Mouse (Mus musculus) midbrain, postnatal 0 days (tissue): ENCODE results near the gene Calr. TPM values are rescaled to one million over a fixed set of nuclear protein-coding genes. Genes with fewer than 3 reads are reported as not detected.
A peak's percentile ranks its signal among the peaks of the same experiment; 100 is the strongest.

Experiments used
- ATAC-seq: fragments of 200-750 bp; cut with Nextera tagmentation; 2 replicates; pipeline ENCODE4 v1.8.0; 2017; ENCODE audit warnings: moderate number of reproducible peaks, mild to moderate bottlenecking, moderate TSS enrichment, moderate library complexity; ENCODE audit not compliant: low FRiP score
- DNase-seq: peaks from one replicate; pipeline ENCODE4 v3.0.0-alpha.2; 2015; ENCODE audit warnings: low spot score
- H3K27ac ChIP-seq: fragments of 300-500 bp; sonication (generic); 2 replicates; pipeline ENCODE4 v1.5.1; 2014; ENCODE audit warnings: low read depth, mild to moderate bottlenecking, low read length, mixed read lengths
- H3K27me3 ChIP-seq: fragments of 300-500 bp; sonication (generic); 2 replicates; pipeline ENCODE4 v1.6.1; 2014; ENCODE audit warnings: low read length, control low read depth, mixed read lengths; ENCODE audit not compliant: insufficient read depth
- H3K36me3 ChIP-seq: fragments of 300-500 bp; sonication (generic); 2 replicates; pipeline ENCODE4 v1.6.1; 2014; ENCODE audit warnings: low read length, control low read depth, mixed read lengths; ENCODE audit not compliant: insufficient read depth
- H3K4me1 ChIP-seq: fragments of 300-500 bp; sonication (generic); 2 replicates; pipeline ENCODE4 v1.6.1; 2014; ENCODE audit warnings: mild to moderate bottlenecking, control low read depth, antibody characterized with exemption, low read length, mixed read lengths; ENCODE audit not compliant: insufficient read depth
- H3K4me2 ChIP-seq: fragments of 300-500 bp; sonication (generic); 2 replicates; pipeline ENCODE4 v1.6.1; 2014; ENCODE audit warnings: low read depth, mild to moderate bottlenecking, low read length, mixed read lengths; ENCODE audit not compliant: poor library complexity, severe bottlenecking
- H3K4me3 ChIP-seq: fragments of 300-500 bp; sonication (generic); 2 replicates; pipeline ENCODE4 v1.5.1; 2014; ENCODE audit warnings: low read depth, mild to moderate bottlenecking, low read length, moderate library complexity
- H3K9ac ChIP-seq: fragments of 300-500 bp; sonication (generic); replicated peaks from 2 replicates; pipeline ENCODE4 v1.6.1; 2014; ENCODE audit warnings: mild to moderate bottlenecking, low read length, moderate library complexity, mixed read lengths; ENCODE audit not compliant: poor library complexity, severe bottlenecking
- H3K9me3 ChIP-seq: fragments of 300-500 bp; sonication (generic); 2 replicates; pipeline ENCODE4 v1.6.1; 2016; ENCODE audit warnings: low read length, control low read depth
- CTCF ChIP-seq: IDR thresholded peaks from 2 replicates; pipeline ENCODE4 v1.5.1; 2016; ENCODE audit warnings: antibody characterized with exemption, mild to moderate bottlenecking
- WGBS: fragments of 180-500 bp; shearing (Covaris S2); extraction: QIAGEN DNeasy Blood & Tissue Kit; methylation state at CpG from one replicate; pipeline ENCODE4 v1.1.7; 2014; 5-methylcytosine and 5-hydroxymethylcytosine counted together
- polyA plus RNA-seq: library from polyadenylated mRNA; unstranded; fragments of >200 nt; fragmentation: Nextera tagmentation; extraction: Ambion mirVana; gene quantifications from 2 replicates; pipeline ENCODE4 v1.2.1, GENCODE M21; 2015
- total RNA-seq: library from RNA; depleted of rRNA; stranded (reverse); fragments of >200 nt; gene quantifications from 2 replicates; pipeline ENCODE4 v1.2.3, GENCODE M21; 2014

The Calr gene
- total and polyA plus RNA-seq, 2 experiments from 2014 or later, result 369 to 444 TPM

DNA sequence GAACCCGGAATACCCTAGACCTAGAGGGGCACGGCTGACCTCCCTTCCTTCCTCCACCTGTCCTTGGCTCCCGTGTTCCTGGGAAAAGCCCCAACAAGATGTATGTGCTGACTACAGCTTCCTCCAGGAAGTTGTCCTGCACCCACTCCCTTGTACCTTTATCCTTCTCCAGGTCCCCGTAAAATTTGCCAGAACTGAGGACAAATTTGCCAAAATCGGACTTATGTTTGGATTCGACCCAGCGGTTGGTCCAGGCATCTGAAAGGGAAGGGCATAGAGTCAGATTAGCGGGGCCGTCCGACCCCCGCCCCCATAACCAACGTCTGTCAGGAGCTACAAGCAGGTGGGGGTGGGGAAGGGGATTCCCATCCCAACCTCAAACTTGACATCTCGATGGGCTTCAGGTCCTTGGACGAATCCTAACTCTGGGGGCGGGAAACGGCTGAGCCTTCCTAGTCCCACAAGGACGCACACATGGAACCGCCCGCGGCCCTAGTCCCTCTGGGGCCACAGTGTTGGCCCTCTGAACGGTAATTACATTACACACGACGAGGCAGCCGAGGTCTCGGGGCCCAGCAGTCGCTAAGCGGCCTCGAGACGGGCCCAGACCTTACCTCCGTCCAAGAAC lies 526 bp downstream of the Calr start:
- peak overlapping the region; percentile 81 for H3K9ac ChIP-seq
- H3K4me1 ChIP-seq, result 0 out of 2 replicates have a peak, but pooled peaks cover 4% of the 10 kb centered on the region
- WGBS, result under 1% methylated on average over 30 of the region's 30 CpGs
- peak overlapping the region; percentile 91 for H3K27ac ChIP-seq
- DNase-seq (peak; percentile 19), ATAC-seq (no peak; the same call in 1 of the 2 replicates)
- H3K4me3 ChIP-seq, result peak overlapping the region; percentile 89
- H3K9me3 ChIP-seq, result no peaks in the 10 kb centered on the region
- H3K36me3 ChIP-seq, result peaks cover 35% of the 10 kb centered on the region
- TF ChIP-seq CTCF, result no peak
- peak overlapping the region; percentile 89 for H3K4me2 ChIP-seq
- no peaks in the 10 kb centered on the region for H3K27me3 ChIP-seq

DNA sequence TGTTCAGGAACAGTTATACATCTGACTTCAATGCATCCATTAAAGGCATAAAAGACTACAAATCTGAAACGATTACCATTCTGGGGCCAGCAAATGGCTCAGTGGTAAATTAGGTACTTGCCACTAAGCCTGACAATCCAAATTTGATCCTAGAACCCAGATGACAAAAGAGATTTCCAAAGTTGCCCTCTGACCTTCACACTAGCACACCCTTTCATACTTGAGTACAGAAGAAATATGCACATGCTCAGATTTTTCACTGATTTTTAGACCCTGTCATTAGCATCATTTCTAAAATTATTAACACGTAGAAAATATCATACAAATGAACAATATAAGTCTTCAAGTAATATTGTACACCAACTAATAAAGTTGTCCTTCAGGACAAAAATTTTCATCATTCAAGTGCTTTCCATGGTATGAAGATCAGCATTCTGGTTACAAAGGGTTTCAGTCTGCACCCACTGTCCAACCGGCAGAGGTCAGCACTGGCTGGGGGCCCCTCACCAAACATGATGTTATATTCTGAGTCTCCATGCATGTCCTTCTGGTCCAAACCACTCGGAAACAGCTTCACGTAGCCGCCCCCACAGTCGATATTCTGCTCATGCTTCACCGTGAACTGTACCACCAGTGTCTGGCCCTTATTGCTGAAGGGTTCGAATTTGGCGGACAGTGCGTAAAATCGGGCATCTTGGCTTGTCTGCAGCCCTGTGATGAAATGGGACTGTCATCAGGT lies 1.2 kb downstream of the Calr start:
- ATAC-seq, result no peak
- H3K27ac ChIP-seq, result peak overlapping the region; percentile 91
- 0 out of 2 replicates have a peak, but pooled peaks cover 4% of the 10 kb centered on the region for H3K4me1 ChIP-seq
- peak overlapping the region; percentile 89 for H3K4me3 ChIP-seq
- H3K9me3 ChIP-seq, result no peaks in the 10 kb centered on the region
- H3K4me2 ChIP-seq, result peak overlapping the region; percentile 89
- peak; percentile 57 for DNase-seq
- no peaks in the 10 kb centered on the region for H3K27me3 ChIP-seq
- H3K36me3 ChIP-seq, result peaks cover 35% of the 10 kb centered on the region
- 17% methylated on average over 12 of the region's 12 CpGs for WGBS
- TF ChIP-seq CTCF, result peak; percentile 74
- peak overlapping the region; percentile 81 for H3K9ac ChIP-seq

DNA sequence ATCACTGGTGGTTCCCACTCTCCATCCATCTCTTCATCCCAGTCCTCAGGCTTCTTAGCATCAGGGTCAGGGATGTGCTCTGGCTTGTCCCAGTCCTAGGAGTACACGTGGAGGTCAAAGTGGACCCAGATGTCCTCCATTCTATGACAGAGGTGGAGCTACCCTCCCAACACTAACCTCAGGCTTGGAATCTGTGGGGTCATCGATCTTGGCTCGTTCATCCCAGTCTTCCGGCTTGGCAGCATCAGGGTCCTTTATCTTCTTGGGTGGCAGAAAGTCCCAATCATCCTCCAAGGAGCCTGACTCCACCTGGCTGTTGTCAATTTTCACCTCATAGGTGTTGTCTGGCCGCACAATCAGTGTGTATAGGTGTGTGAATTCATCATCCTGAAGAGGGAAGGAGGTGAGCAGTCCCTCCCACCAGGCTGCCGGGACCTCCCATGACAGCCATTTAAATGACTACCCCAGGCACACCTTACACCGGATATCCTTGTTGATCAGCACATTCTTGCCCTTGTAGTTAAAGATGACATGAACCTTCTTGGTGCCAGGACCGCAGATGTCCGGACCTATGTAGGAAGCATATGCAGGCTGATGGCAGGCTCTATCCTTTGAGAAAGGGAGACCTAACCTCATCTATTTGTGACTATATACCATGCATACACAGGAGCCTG lies 2.2 kb downstream of the Calr start:
- WGBS, result 89% methylated on average over 9 of the region's 9 CpGs
- Histone ChIP-seq H3K27ac (no peak overlapping the region), H3K4me2 (peak overlapping the region; percentile 89), H3K27me3 (no peaks in the 10 kb centered on the region), H3K9ac (peak overlapping the region; percentile 24; the same call in 1 of the 2 replicates), H3K4me1 (peaks cover 5% of the 10 kb centered on the region; the same call in 1 of the 2 replicates), H3K4me3 (peak overlapping the region; percentile 89; the same call in 1 of the 2 replicates), H3K9me3 (no peaks in the 10 kb centered on the region), H3K36me3 (peaks cover 35% of the 10 kb centered on the region)
- ATAC-seq, result no peak
- DNase-seq, result no peak
- TF ChIP-seq CTCF, result no peak

DNA sequence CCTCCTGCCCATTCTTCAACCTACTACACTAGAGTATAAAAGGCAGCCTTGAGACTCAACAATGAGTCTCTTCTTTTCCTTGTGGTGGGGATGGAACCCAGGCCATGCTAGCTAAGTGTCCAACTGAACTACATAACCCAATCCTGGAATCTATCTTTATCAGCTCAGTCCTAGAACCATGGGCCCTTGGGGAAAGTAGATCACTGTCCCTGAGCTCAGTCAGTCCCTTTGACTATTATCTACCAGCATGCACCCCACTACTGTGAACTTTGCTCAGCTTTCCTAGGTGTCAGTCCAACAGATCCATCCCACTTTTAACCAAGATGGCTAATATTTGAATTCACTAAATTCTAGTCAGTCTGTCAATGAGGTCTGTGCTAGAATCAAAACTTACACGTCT lies 5.2 kb downstream of the Calr start:
- Histone ChIP-seq H3K4me3 (no peak overlapping the region), H3K9ac (no peak overlapping the region), H3K9me3 (no peaks in the 10 kb centered on the region), H3K36me3 (peaks cover 55% of the 10 kb centered on the region), H3K27me3 (no peaks in the 10 kb centered on the region), H3K4me2 (no peak overlapping the region), H3K27ac (0 out of 2 replicates have a peak overlapping the region, but pooled peaks have one; percentile 32), H3K4me1 (peaks cover 9% of the 10 kb centered on the region; the same call in 1 of the 2 replicates)
- ATAC-seq, result no peak
- WGBS, result 82% methylated on average over 1 of the region's 1 CpGs
- no peak for TF ChIP-seq CTCF
- no peak for DNase-seq

DNA sequence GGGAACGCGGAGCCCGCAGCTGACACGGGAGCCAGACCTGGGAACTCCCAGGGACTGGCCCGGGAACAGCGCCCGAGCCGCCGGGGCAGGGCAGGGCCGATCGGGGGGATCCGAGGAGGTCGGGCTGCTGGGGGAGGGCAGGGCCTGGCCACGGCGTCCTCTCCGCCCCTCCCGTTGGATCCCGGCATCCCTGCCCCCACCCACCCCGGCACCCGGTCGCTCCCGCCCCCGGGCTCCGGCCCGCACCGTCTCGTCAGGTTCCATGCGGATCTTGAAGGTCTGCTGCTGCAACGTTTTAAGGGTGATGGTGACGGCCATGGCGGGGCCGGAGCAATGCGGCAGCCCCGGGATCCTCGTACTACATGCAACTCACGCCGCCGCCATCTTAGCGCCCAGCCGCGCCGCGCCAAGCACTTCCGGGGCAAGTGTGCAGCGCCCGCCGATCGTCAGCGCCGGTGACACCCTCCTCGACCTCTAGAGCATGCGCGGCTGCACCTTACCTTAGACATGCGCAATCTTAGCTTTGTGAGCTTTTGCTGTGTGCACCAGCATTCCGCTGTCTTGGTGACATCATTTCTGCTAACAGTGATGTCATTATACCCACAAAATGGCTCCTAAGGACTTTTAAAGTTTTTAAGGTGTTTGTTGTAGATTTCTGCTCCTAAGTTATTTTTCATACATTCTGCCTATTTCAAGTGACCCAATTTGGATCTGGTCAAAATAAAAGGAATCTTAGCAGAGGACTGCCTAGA lies 6.3 kb downstream of the Calr start, which contains the start of gene Rad23a:
Gene Rad23a, minus strand, starts transcription at position 418 of the 752 bp plus-strand sequence.
- peak; percentile 98 for DNase-seq
- no peaks in the 10 kb centered on the region for H3K9me3 ChIP-seq
- ATAC-seq, result peak; percentile 93
- H3K27me3 ChIP-seq, result no peaks in the 10 kb centered on the region
- H3K4me2 ChIP-seq, result peak within 1 kb of the TSS; percentile 76
- TF ChIP-seq CTCF, result no peak; the same call in 1 of the 2 replicates
- peak within 1 kb of the TSS; percentile 79 for H3K4me3 ChIP-seq
- WGBS, result under 1% methylated on average over 48 of the region's 55 CpGs
- H3K27ac ChIP-seq, result peak within 1 kb of the TSS; percentile 82
- H3K9ac ChIP-seq, result peak within 1 kb of the TSS; percentile 96
- H3K36me3 ChIP-seq, result peaks cover 66% of the 10 kb centered on the region
- H3K4me1 ChIP-seq, result peaks cover 9% of the 10 kb centered on the region; the same call in 1 of the 2 replicates
